Mouse (Mus musculus) liver, embryonic 12.5 days (tissue): ENCODE results near the gene Il23r. TPM values are rescaled to one million over a fixed set of nuclear protein-coding genes. Genes with fewer than 3 reads are reported as not detected.

ENCODE experiments used
- ATAC-seq: fragments of 200-750 bp; cut with Nextera tagmentation; 2 replicates; pipeline ENCODE4 v1.8.0; 2017; ENCODE audit warnings: moderate number of reproducible peaks, mild to moderate bottlenecking, moderate library complexity
- H3K27ac ChIP-seq: fragments of 300-500 bp; sonication (generic); 2 replicates; pipeline ENCODE4 v1.5.1; 2016; ENCODE audit warnings: mild to moderate bottlenecking
- H3K27me3 ChIP-seq: fragments of 300-500 bp; sonication (generic); replicated peaks from 2 replicates; pipeline ENCODE4 v1.6.1; 2016; ENCODE audit warnings: mild to moderate bottlenecking, moderate library complexity
- H3K36me3 ChIP-seq: fragments of 300-500 bp; sonication (generic); 2 replicates; pipeline ENCODE4 v1.6.1; 2016; ENCODE audit warnings: mild to moderate bottlenecking, moderate library complexity
- H3K4me1 ChIP-seq: fragments of 300-500 bp; sonication (generic); 2 replicates; pipeline ENCODE4 v1.6.1; 2016
- H3K4me2 ChIP-seq: fragments of 300-500 bp; sonication (generic); 2 replicates; pipeline ENCODE4 v1.6.1; 2016; ENCODE audit warnings: mild to moderate bottlenecking, moderate library complexity
- H3K4me3 ChIP-seq: fragments of 300-500 bp; sonication (generic); 2 replicates; pipeline ENCODE4 v1.5.1; 2016; ENCODE audit warnings: mild to moderate bottlenecking, moderate library complexity
- H3K9ac ChIP-seq: fragments of 300-500 bp; sonication (generic); 2 replicates; pipeline ENCODE4 v1.6.1; 2016; ENCODE audit warnings: mild to moderate bottlenecking, moderate library complexity
- H3K9me3 ChIP-seq: fragments of 300-500 bp; sonication (generic); replicated peaks from 2 replicates; pipeline ENCODE4 v1.6.1; 2016; ENCODE audit warnings: mild to moderate bottlenecking, moderate library complexity
- WGBS: fragments of 180-500 bp; shearing (Covaris S2); methylation state at CpG from one replicate; pipeline ENCODE4 v1.1.7; 2016; ENCODE audit not compliant: insufficient replicate concordance; 5-methylcytosine and 5-hydroxymethylcytosine counted together
- polyA plus RNA-seq: library from polyadenylated mRNA; unstranded; fragments of >200 nt; fragmentation: Nextera tagmentation; extraction: Ambion mirVana; gene quantifications from 2 replicates; pipeline ENCODE4 v1.2.1, GENCODE M21; 2016

Il23r gene
- polyA plus RNA-seq, 1 experiment from 2014 or later, result not detected

DNA sequence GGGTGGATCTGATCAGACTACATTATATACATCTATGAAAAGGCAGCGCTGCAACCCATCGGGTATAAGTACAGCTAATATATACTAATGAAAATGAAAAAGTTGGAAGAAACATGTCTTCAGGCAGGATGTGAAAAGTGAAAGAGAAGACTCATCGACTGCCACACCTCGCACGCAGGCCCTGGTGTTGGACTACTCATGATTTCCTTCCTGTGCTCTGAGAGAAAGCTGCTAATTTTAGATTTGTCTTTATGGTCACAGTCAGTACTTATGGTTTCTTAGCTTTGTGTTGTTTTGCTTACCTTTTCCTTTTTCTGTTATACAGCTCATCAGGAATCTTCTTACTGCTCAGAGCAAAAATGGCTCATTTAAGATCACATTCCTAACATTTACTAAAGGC, 76.4 kb downstream of the Il23r start:
- H3K9me3 ChIP-seq, result no peaks in the 10 kb centered on the region
- 41% methylated on average over 5 of the region's 5 CpGs for WGBS
- no peaks in the 10 kb centered on the region for H3K27me3 ChIP-seq
- no peaks in the 10 kb centered on the region for H3K4me1 ChIP-seq
- H3K4me2 ChIP-seq, result no peak overlapping the region
- no peak overlapping the region for H3K9ac ChIP-seq
- no peak overlapping the region for H3K4me3 ChIP-seq
- no peaks in the 10 kb centered on the region for H3K36me3 ChIP-seq
- ATAC-seq, result no peak
- no peak overlapping the region for H3K27ac ChIP-seq

DNA sequence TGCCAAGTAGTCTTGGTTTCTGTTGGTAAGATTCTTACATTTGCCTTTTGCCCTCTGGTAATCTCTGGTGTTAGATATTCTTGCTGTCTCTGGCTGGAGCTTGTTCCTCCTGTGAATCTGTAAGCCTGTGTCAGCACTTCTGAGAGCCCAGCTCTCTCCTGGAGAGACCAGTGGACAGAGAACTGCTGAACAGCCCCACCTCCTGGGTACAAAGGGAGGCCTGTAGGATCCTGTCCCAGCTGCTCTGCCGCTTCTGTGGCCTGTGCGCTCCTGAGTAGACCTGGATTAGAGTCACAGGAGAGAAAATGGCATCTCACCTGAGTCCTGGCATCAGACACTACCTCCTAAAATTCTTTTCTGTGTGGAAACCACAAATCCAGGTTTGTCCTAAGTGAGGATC, 78.3 kb downstream of the Il23r start:
- Histone ChIP-seq H3K36me3 (no peaks in the 10 kb centered on the region), H3K4me2 (no peak overlapping the region), H3K9ac (no peak overlapping the region), H3K27ac (no peak overlapping the region), H3K4me3 (no peak overlapping the region), H3K9me3 (no peaks in the 10 kb centered on the region), H3K27me3 (no peaks in the 10 kb centered on the region), H3K4me1 (no peaks in the 10 kb centered on the region)
- WGBS, result 76% methylated on average over 2 of the region's 2 CpGs
- no peak for ATAC-seq

DNA sequence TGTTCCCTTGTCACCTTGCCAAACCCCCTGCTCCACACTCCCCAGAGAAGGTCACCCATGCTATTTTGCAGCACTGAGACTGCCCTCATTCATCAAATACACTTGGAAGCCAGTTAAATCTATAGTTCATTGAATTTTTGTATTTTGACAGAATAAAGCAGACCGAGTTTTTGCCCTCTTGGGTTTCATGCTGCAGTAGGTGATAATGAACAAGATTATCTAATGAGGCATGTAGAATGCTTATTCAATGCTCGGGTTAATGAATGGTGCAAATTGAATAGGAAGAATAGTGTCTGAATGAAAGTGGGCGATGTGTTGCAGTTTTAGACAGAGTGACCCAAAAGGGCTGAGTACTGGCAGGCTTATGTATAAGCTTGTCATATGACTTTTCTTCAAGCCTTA, 86.4 kb downstream of the Il23r start:
- Histone ChIP-seq H3K4me2 (no peak overlapping the region), H3K27ac (no peak overlapping the region), H3K9me3 (no peaks in the 10 kb centered on the region), H3K36me3 (no peaks in the 10 kb centered on the region), H3K4me1 (no peaks in the 10 kb centered on the region), H3K27me3 (no peaks in the 10 kb centered on the region), H3K4me3 (no peak overlapping the region), H3K9ac (no peak overlapping the region)
- WGBS, result 63% methylated on average over 3 of the region's 3 CpGs
- no peak for ATAC-seq

DNA sequence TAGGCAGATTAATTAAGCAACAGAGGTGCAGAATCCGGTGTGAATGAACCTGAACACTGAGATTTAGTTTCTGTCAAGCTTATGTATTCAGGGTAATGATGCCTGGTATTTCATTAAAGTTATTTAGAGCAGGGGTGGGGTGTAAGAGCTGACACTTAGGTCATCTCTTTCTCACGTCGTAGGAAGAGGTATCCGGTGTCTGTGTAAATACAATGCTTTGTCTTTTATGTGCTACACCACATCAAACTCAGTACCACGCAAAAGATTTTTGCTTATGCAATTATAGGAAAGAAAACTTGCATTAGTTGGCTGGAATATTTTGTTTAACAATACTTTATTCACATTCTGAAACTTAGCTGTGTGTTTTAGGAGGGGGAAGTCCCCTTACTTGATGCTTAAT, 92.1 kb downstream of the Il23r start:
- H3K9ac ChIP-seq, result no peak overlapping the region
- H3K36me3 ChIP-seq, result no peaks in the 10 kb centered on the region
- ATAC-seq, result no peak
- no peak overlapping the region for H3K27ac ChIP-seq
- no peak overlapping the region for H3K4me3 ChIP-seq
- no peaks in the 10 kb centered on the region for H3K4me1 ChIP-seq
- H3K27me3 ChIP-seq, result no peaks in the 10 kb centered on the region
- no peak overlapping the region for H3K4me2 ChIP-seq
- no peaks in the 10 kb centered on the region for H3K9me3 ChIP-seq
- WGBS, result 59% methylated on average over 5 of the region's 5 CpGs

DNA sequence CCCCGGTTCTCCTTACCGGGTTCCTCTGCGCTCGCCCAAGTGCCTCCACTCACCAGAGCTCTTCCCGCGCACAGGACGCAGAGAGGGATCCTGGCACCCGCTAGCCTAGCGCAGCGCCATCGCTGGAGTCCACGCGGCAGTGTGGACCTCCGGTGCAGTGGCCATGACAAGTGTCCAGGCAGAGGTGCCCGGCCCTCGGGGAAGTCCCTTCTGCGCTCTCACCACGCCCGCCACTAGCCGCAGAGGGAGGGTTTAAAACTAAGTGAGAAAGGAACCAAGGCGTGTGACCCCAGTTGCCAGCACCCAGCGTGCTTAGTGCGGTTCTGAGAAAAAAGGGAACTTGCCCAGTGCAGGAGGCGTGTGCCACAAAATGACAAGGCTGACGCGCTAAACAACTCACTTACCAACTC, 115.7 kb downstream of the Il23r start, which contains the start of gene Il12rb2:
TSS of gene Il12rb2 (minus strand) at position 207 of the 410 bp plus-strand sequence.
- 0 out of 2 replicates have a peak, but pooled peaks have one; percentile 46 for ATAC-seq
- Histone ChIP-seq H3K9ac (no peak within 1 kb of the TSS), H3K9me3 (no peaks in the 10 kb centered on the region), H3K36me3 (no peaks in the 10 kb centered on the region), H3K4me1 (no peaks in the 10 kb centered on the region), H3K27ac (no peak within 1 kb of the TSS), H3K4me2 (peak within 1 kb of the TSS; percentile 65), H3K4me3 (peak within 1 kb of the TSS; percentile 43), H3K27me3 (peaks cover 8% of the 10 kb centered on the region)
- WGBS, result 2% methylated on average over 26 of the region's 26 CpGs

Other genes with a start within 250 kb of the Il23r start
- gene Il12rb2, start 115.7 kb downstream of the Il23r start, polyA plus RNA-seq, result 0.38 and 0.44 TPM in 2 replicates
- gene Tacstd2, start 43.9 kb upstream of the Il23r start, polyA plus RNA-seq, result 0.41 and 0.55 TPM in 2 replicates